Mouse (Mus musculus) spleen, adult 2 months (tissue): ENCODE data around the gene 1700018B08Rik. TPM values are rescaled to one million over a fixed set of nuclear protein-coding genes. Genes with fewer than 3 reads are reported as not detected.

Source experiments
- DNase-seq, 2 experiments: peaks; one replicate each; pipeline versions ENCODE4 v3.0.0 to v3.0.0-alpha.2; 2012 to 2021; ENCODE audit warnings: low spot score in 2 of 2, low read depth in 1 of 2
- H3K27ac ChIP-seq: fragments of 200-500 bp; 2 replicates; pipeline ENCODE4 v1.5.1; 2012; ENCODE audit warnings: low read length, inconsistent platforms; ENCODE audit not compliant: insufficient read depth
- H3K27me3 ChIP-seq: fragments of 200-500 bp; 2 replicates; pipeline ENCODE4 v1.6.1; 2012; ENCODE audit warnings: mild to moderate bottlenecking, moderate library complexity, low read length, inconsistent platforms; ENCODE audit not compliant: control insufficient read depth, insufficient read depth
- H3K36me3 ChIP-seq: fragments of 200-500 bp; 2 replicates; pipeline ENCODE4 v1.6.1; 2012; ENCODE audit warnings: mild to moderate bottlenecking, low read length, inconsistent platforms; ENCODE audit not compliant: control insufficient read depth, insufficient read depth
- H3K4me1 ChIP-seq: fragments of 200-500 bp; 2 replicates; pipeline ENCODE4 v1.6.1; 2011; ENCODE audit warnings: inconsistent platforms; ENCODE audit not compliant: control insufficient read depth, insufficient read depth, insufficient read length
- H3K4me3 ChIP-seq: fragments of 200-500 bp; 2 replicates; pipeline ENCODE4 v1.5.1; 2011; ENCODE audit warnings: mild to moderate bottlenecking, inconsistent platforms; ENCODE audit not compliant: insufficient read depth, insufficient read length; ENCODE audit errors: extremely low read depth
- CTCF ChIP-seq: fragments of 200-500 bp; IDR thresholded peaks from 2 replicates; pipeline ENCODE4 v1.5.1; 2011; ENCODE audit warnings: mild to moderate bottlenecking, inconsistent platforms; ENCODE audit not compliant: insufficient read depth, insufficient read length, insufficient replicate concordance; ENCODE audit errors: extremely low read depth
- POLR2A ChIP-seq: fragments of 200-500 bp; IDR thresholded peaks from 2 replicates; pipeline ENCODE4 v1.6.1; 2011; ENCODE audit warnings: low read depth, low read length, inconsistent platforms
- WGBS: fragments of 180-500 bp; shearing (Covaris S2); methylation state at CpG from one replicate; pipeline ENCODE4 v1.1.7; 2018; 5-methylcytosine and 5-hydroxymethylcytosine counted together
- polyA plus RNA-seq: library from polyadenylated mRNA; depleted of rRNA; stranded (reverse); fragments of >200 nt; gene quantifications from 2 replicates; pipeline ENCODE4 v1.2.3, GENCODE M21; 2012

The 1700018B08Rik gene
- polyA plus RNA-seq, 1 experiment, result not detected

- no peaks in the 10 kb centered on the region for H3K36me3 ChIP-seq
- H3K4me1 ChIP-seq, result no peaks in the 10 kb centered on the region; the same call in 1 of the 2 replicates
- 1% methylated on average over 47 of the region's 47 CpGs for WGBS
- no peaks in the 10 kb centered on the region for H3K27me3 ChIP-seq
- TF ChIP-seq CTCF, result no peak
- TF ChIP-seq POLR2A, result peak; percentile 94
- H3K4me3 ChIP-seq, result peak overlapping the region; percentile 72
- peak overlapping the region; percentile 90 for H3K27ac ChIP-seq
- peak; percentile 99 to 100 for DNase-seq
These were observed 41.2 kb upstream of the 1700018B08Rik start for GRCm38 (mm10) chr8:121585159-121585825.

GRCm38 (mm10) chr8:121584730-121585129 is 40.6 kb upstream of the 1700018B08Rik start:
- no peak for DNase-seq
- H3K4me1 ChIP-seq, result no peaks in the 10 kb centered on the region; the same call in 1 of the 2 replicates
- H3K36me3 ChIP-seq, result no peaks in the 10 kb centered on the region
- no peaks in the 10 kb centered on the region for H3K27me3 ChIP-seq
- H3K27ac ChIP-seq, result peak overlapping the region; percentile 90; the same call in 1 of the 2 replicates
- WGBS, result 38% methylated on average over 13 of the region's 13 CpGs
- H3K4me3 ChIP-seq, result no peak overlapping the region; the same call in 1 of the 2 replicates
- no peak for TF ChIP-seq CTCF
- no peak for TF ChIP-seq POLR2A

- no peak overlapping the region for H3K4me3 ChIP-seq
- no peak overlapping the region for H3K27ac ChIP-seq
- no peak for DNase-seq
- no peaks in the 10 kb centered on the region; the same call in 1 of the 2 replicates for H3K4me1 ChIP-seq
- no peaks in the 10 kb centered on the region for H3K27me3 ChIP-seq
- WGBS, result 71% methylated on average over 8 of the region's 8 CpGs
- no peak for TF ChIP-seq POLR2A
- no peak for TF ChIP-seq CTCF
- no peaks in the 10 kb centered on the region for H3K36me3 ChIP-seq
These were observed 39.5 kb upstream of the 1700018B08Rik start for GRCm38 (mm10) chr8:121583653-121584052.

GRCm38 (mm10) chr8:121580465-121580864 is 36.3 kb upstream of the 1700018B08Rik start:
- Histone ChIP-seq H3K4me1 (peaks cover 10% of the 10 kb centered on the region; the same call in 1 of the 2 replicates), H3K27ac (peak overlapping the region; percentile 0; the same call in 1 of the 2 replicates), H3K27me3 (no peaks in the 10 kb centered on the region), H3K4me3 (no peak overlapping the region), H3K36me3 (no peaks in the 10 kb centered on the region)
- 32% methylated on average over 9 of the region's 9 CpGs for WGBS
- no peak for DNase-seq
- TF ChIP-seq POLR2A, result no peak
- TF ChIP-seq CTCF, result no peak

DNA sequence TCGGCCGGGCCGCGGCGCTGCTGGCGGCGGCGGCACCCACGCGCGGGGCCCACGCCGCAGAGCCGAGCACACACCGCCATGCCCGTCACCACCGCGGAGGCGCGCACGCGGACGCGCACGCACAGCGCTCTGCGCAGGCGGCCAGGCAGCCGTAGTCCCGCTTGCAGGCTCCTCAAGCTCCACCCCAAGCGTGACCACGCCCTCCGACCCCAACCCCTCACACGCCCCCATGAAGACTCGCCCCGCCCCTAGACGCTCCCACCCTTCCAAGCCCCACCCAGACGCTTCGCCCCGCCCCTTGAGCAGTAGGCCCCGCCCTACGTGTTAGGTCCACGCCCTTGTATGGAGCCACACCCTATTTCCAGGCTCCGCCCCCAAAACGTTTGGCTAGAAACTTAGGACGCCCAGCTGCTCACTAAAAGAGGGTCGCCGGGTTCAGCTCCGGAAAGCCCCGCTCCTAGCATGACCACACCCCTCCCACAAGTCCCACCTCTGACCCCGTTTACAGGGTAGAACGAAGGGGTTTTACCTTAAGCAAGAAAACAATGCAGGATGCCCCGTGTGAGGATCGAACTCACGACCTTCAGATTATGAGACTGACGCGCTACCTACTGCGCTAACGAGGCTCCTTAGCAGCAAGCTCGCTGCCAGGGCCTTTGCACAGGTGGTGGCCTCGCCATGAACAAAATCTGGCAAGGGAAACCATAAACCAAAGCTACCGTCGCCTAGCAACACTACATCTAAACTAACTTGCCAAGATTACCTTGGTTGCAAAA is 34.7 kb upstream of the 1700018B08Rik start, which contains the start of gene Fbxo31:
Fbxo31 (minus strand) TSS at position 131 of the 776 bp plus-strand sequence.
- TF ChIP-seq POLR2A, result peak; percentile 51
- TF ChIP-seq CTCF, result no peak
- H3K27me3 ChIP-seq, result no peaks in the 10 kb centered on the region
- peak within 1 kb of the TSS; percentile 75 for H3K4me3 ChIP-seq
- peaks cover 10% of the 10 kb centered on the region; the same call in 1 of the 2 replicates for H3K4me1 ChIP-seq
- peak; percentile 83 to 92 for DNase-seq
- H3K36me3 ChIP-seq, result no peaks in the 10 kb centered on the region
- 3% methylated on average over 58 of the region's 63 CpGs for WGBS
- H3K27ac ChIP-seq, result peak within 1 kb of the TSS; percentile 39

GRCm38 (mm10) chr8:121577751-121578675 is 33.9 kb upstream of the 1700018B08Rik start:
- WGBS, result 2% methylated on average over 43 of the region's 44 CpGs
- H3K4me3 ChIP-seq, result peak overlapping the region; percentile 75
- no peak for DNase-seq
- peaks cover 10% of the 10 kb centered on the region; the same call in 1 of the 2 replicates for H3K4me1 ChIP-seq
- H3K27ac ChIP-seq, result peak overlapping the region; percentile 31; the same call in 1 of the 2 replicates
- no peaks in the 10 kb centered on the region for H3K36me3 ChIP-seq
- TF ChIP-seq CTCF (no peak), POLR2A (no peak)
- H3K27me3 ChIP-seq, result no peaks in the 10 kb centered on the region
